Mouse (Mus musculus): ENCODE results near the gene Hoxb4. TPM values are rescaled to one million over a fixed set of nuclear protein-coding genes. Genes with fewer than 3 reads are reported as not detected.

The Hoxb4 gene
- polyA plus RNA-seq, 1 experiment, result 7.9 TPM

- Histone ChIP-seq H3K4me3 (ENCODE audit: insufficient read depth, low read length) (peak overlapping the region; percentile 30), H3K4me1 (ENCODE audit: control insufficient read depth, insufficient read depth, low read length) (peaks cover 5% of the 10 kb centered on the region; the same call in 1 of the 2 replicates), H3K27ac (ENCODE audit: insufficient read depth, low read depth, low read length) (no peak overlapping the region)
- TF ChIP-seq CTCF (IDR thresholded peaks at IDR 0.05; ENCODE audit: low read depth, low read length), result no peak
- TF ChIP-seq POLR2A (IDR thresholded peaks at IDR 0.05; ENCODE audit: borderline replicate concordance, low read depth, low read length), result no peak
Observed at GRCm38 (mm10) chr11:96284774-96285734, 33.0 kb upstream of the Hoxb4 start.

- Histone ChIP-seq H3K27ac (ENCODE audit: insufficient read depth, low read depth, low read length) (no peak within 1 kb of the TSS), H3K4me1 (ENCODE audit: control insufficient read depth, insufficient read depth, low read length) (peaks cover 5% of the 10 kb centered on the region; the same call in 1 of the 2 replicates), H3K4me3 (ENCODE audit: insufficient read depth, low read length) (peak within 1 kb of the TSS; percentile 52)
- no peak for TF ChIP-seq CTCF (IDR thresholded peaks at IDR 0.05; ENCODE audit: low read depth, low read length)
- no peak for TF ChIP-seq POLR2A (IDR thresholded peaks at IDR 0.05; ENCODE audit: borderline replicate concordance, low read depth, low read length)
Observed at GRCm38 (mm10) chr11:96285771-96286738, 32.0 kb upstream of the Hoxb4 start, which contains the start of gene Hoxb7. Gene Hoxb7 (plus strand): TSS chr11:96286623.

GRCm38 (mm10) chr11:96286739-96287385 is 31.2 kb upstream of the Hoxb4 start:
- TF ChIP-seq CTCF (IDR thresholded peaks at IDR 0.05; ENCODE audit: low read depth, low read length) (no peak), POLR2A (IDR thresholded peaks at IDR 0.05; ENCODE audit: borderline replicate concordance, low read depth, low read length) (no peak)
- Histone ChIP-seq H3K4me1 (ENCODE audit: control insufficient read depth, insufficient read depth, low read length) (peaks cover 5% of the 10 kb centered on the region; the same call in 1 of the 2 replicates), H3K27ac (ENCODE audit: insufficient read depth, low read depth, low read length) (no peak overlapping the region), H3K4me3 (ENCODE audit: insufficient read depth, low read length) (peak overlapping the region; percentile 52)

GRCm38 (mm10) chr11:96287411-96287810 is 30.7 kb upstream of the Hoxb4 start:
- peaks cover 5% of the 10 kb centered on the region; the same call in 1 of the 2 replicates for H3K4me1 ChIP-seq (ENCODE audit: control insufficient read depth, insufficient read depth, low read length)
- TF ChIP-seq CTCF (IDR thresholded peaks at IDR 0.05; ENCODE audit: low read depth, low read length), result no peak
- no peak for TF ChIP-seq POLR2A (IDR thresholded peaks at IDR 0.05; ENCODE audit: borderline replicate concordance, low read depth, low read length)
- no peak overlapping the region for H3K27ac ChIP-seq (ENCODE audit: insufficient read depth, low read depth, low read length)
- no peak overlapping the region for H3K4me3 ChIP-seq (ENCODE audit: insufficient read depth, low read length)

- Histone ChIP-seq H3K27ac (ENCODE audit: insufficient read depth, low read depth, low read length) (no peak overlapping the region), H3K4me3 (ENCODE audit: insufficient read depth, low read length) (no peak overlapping the region), H3K4me1 (ENCODE audit: control insufficient read depth, insufficient read depth, low read length) (peaks cover 5% of the 10 kb centered on the region; the same call in 1 of the 2 replicates)
- no peak for TF ChIP-seq CTCF (IDR thresholded peaks at IDR 0.05; ENCODE audit: low read depth, low read length)
- TF ChIP-seq POLR2A (IDR thresholded peaks at IDR 0.05; ENCODE audit: borderline replicate concordance, low read depth, low read length), result no peak
Observed at GRCm38 (mm10) chr11:96288455-96289221, 29.4 kb upstream of the Hoxb4 start.

- Histone ChIP-seq H3K4me3 (ENCODE audit: insufficient read depth, low read length) (no peak overlapping the region), H3K4me1 (ENCODE audit: control insufficient read depth, insufficient read depth, low read length) (peaks cover 5% of the 10 kb centered on the region; the same call in 1 of the 2 replicates), H3K27ac (ENCODE audit: insufficient read depth, low read depth, low read length) (no peak overlapping the region)
- TF ChIP-seq CTCF (IDR thresholded peaks at IDR 0.05; ENCODE audit: low read depth, low read length), result no peak
- TF ChIP-seq POLR2A (IDR thresholded peaks at IDR 0.05; ENCODE audit: borderline replicate concordance, low read depth, low read length), result no peak
Observed at GRCm38 (mm10) chr11:96289293-96289692, 28.8 kb upstream of the Hoxb4 start.

GRCm38 (mm10) chr11:96289837-96290236 is 28.2 kb upstream of the Hoxb4 start:
- Histone ChIP-seq H3K27ac (ENCODE audit: insufficient read depth, low read depth, low read length) (no peak overlapping the region), H3K4me3 (ENCODE audit: insufficient read depth, low read length) (no peak overlapping the region), H3K4me1 (ENCODE audit: control insufficient read depth, insufficient read depth, low read length) (peaks cover 2% of the 10 kb centered on the region; the same call in 1 of the 2 replicates)
- TF ChIP-seq POLR2A (IDR thresholded peaks at IDR 0.05; ENCODE audit: borderline replicate concordance, low read depth, low read length) (no peak), CTCF (IDR thresholded peaks at IDR 0.05; ENCODE audit: low read depth, low read length) (no peak)

- Histone ChIP-seq H3K27ac (ENCODE audit: insufficient read depth, low read depth, low read length) (no peak overlapping the region), H3K4me1 (ENCODE audit: control insufficient read depth, insufficient read depth, low read length) (peaks cover 2% of the 10 kb centered on the region; the same call in 1 of the 2 replicates), H3K4me3 (ENCODE audit: insufficient read depth, low read length) (no peak overlapping the region)
- TF ChIP-seq CTCF (IDR thresholded peaks at IDR 0.05; ENCODE audit: low read depth, low read length) (no peak), POLR2A (IDR thresholded peaks at IDR 0.05; ENCODE audit: borderline replicate concordance, low read depth, low read length) (no peak)
Observed at GRCm38 (mm10) chr11:96290705-96291355, 27.2 kb upstream of the Hoxb4 start.

All from bone marrow macrophage, adult 2 months (primary cell).